Mouse (Mus musculus) right cerebral cortex, postnatal 10 days (tissue): Measurements from ENCODE around the gene Mgea5.
A peak's percentile ranks its signal among the peaks of the same experiment; 100 is the strongest.

ENCODE experiments used
- DNase-seq, 2 experiments: peaks; one replicate each; pipeline ENCODE4 v3.0.0; 2021; ENCODE audit warnings: low spot score in 2 of 2

The Mgea5 gene

GRCm38 (mm10) chr19:45748691-45749242, 34.9 kb downstream of the Mgea5 start:
- peak in 1 of 2 experiments; percentile 31 for DNase-seq

GRCm38 (mm10) chr19:45748206-45748605, 35.4 kb downstream of the Mgea5 start:
- DNase-seq = no peak

GRCm38 (mm10) chr19:45747028-45747867, 36.4 kb downstream of the Mgea5 start:
- peak; percentile 90 to 91 for DNase-seq

DNA sequence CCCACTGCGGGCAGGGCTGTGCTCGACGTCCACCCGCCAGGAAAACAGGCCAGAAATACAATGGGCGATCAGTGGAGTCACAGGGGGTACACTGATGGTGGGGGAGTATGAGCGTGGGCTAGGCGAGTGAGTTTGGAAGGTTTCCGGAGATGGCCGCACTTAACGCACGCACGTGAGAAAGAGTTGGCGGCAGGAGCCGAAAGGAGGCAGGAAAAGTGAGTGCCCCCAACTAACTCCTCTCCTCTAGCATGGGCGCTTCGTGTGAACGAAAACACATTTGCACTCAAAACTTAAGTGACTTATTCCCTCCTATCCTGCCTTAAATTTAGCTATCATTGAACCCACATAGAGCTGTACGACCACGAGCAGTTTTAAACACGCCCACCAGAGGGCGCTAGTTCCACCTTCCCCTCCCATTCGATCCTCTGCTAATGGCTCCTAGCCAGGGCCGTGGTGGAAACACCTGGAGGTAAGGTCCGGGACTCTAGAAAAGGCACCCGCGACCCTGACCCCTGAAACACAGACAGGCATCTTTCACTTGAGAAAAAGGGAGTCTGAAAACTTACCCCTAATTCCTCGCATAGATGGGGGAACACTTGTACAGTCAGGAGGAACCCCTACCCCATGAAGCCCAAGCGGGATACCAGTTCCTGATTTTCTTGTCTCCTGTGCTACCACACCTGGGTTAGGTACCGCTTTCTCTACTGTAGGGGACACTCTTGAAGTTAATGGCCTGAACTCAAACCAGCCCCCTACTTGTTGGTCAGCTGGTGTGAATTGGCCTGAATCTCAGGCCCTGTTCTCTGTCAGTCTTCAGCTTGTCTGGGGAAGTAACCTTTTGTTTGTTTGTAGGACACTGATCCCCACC, 37.2 kb downstream of the Mgea5 start:
- DNase-seq = peak; percentile 76 to 80

- DNase-seq = no peak
These were observed 38.1 kb downstream of the Mgea5 start for GRCm38 (mm10) chr19:45745344-45746152.

GRCm38 (mm10) chr19:45743619-45744018, 40.0 kb downstream of the Mgea5 start:
- no peak for DNase-seq

- no peak for DNase-seq
These were observed 40.6 kb downstream of the Mgea5 start for GRCm38 (mm10) chr19:45742984-45743575.

GRCm38 (mm10) chr19:45742218-45742983, 41.2 kb downstream of the Mgea5 start, which contains the start of gene Fgf8:
Gene Fgf8, minus strand, starts transcription at chr19:45742915.
- DNase-seq = no peak

- no peak for DNase-seq
These were observed 42.0 kb downstream of the Mgea5 start for GRCm38 (mm10) chr19:45741431-45742217.

GRCm38 (mm10) chr19:45740817-45741216, 42.8 kb downstream of the Mgea5 start:
- no peak for DNase-seq

GRCm38 (mm10) chr19:45740233-45740632, 43.4 kb downstream of the Mgea5 start:
- no peak for DNase-seq

GRCm38 (mm10) chr19:45738521-45738920, 45.1 kb downstream of the Mgea5 start:
- DNase-seq = no peak

DNA sequence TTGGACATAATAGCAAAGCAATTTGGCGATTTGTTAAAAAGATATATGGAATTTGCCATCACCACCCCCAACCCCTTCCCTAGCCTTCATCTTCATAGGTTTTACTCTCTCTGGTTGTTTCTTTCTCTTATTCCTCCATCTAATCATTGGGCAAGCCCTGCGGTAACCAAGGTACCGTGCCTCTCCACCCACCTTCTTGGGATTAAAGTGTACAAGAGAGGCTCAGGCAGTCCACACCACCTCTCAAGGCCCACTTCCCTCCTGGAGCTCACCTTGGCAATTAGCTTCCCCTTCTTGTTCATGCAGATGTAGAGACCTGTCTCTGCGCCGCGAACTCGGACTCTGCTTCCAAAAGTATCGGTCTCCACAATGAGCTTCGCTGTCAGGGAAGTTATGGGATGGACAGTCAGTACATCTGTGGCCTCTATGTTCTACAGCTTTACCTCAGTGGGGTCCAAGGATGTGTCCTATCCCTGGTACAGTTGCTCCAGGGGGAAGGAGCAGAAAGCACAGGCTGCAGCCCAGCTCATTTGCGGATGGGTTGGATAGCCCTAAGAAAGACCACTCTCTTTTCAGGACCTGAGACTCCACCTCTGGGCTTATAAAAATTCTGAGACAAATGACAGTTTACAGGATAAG, 45.7 kb downstream of the Mgea5 start:
- no peak for DNase-seq

- no peak for DNase-seq
These were observed 46.3 kb downstream of the Mgea5 start for GRCm38 (mm10) chr19:45737208-45737845.

- peak in 1 of 2 experiments; percentile 46 for DNase-seq
These were observed 46.8 kb downstream of the Mgea5 start for GRCm38 (mm10) chr19:45736855-45737207.

GRCm38 (mm10) chr19:45736241-45736640, 47.4 kb downstream of the Mgea5 start:
- DNase-seq = no peak

DNA sequence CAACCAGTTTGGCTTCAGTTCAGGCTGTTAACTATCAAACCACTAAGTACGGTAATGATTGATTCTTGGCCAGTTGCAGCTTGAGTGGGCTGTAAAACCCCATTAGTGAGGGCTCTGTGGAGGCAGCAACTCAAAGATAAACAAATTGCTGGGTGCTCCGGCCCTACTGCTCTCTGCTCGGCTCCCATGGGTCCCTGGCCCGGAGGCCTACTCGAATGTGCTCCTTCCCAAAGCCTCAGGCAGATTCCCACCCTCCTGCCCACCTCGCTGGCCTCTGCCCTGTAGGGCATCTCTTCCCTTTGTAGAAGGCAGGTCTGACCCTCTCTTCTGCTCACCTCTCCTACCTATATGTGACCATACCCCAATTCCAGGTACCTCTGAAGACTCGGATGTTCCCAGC, 48.9 kb downstream of the Mgea5 start:
- no peak for DNase-seq

DNA sequence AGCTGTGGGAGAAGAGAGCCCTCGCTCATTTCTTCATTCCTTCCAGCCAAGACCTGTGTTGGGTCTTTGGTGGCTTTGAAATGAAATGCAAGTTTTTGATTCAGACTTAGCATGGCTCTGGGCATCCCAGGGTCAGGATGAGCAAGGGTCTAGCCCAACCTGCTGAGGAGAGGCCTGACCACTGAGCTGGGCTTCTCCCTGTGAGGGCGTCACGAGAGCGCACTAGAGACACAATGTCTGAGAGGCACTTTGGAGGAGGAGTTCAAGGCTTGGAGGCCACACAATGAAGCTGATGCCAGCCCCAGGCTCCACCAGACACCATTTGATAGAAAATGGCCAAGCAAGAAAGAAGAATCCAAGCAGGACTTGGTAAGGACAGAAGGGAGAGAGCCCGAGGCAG, 49.4 kb downstream of the Mgea5 start:
- no peak for DNase-seq

DNA sequence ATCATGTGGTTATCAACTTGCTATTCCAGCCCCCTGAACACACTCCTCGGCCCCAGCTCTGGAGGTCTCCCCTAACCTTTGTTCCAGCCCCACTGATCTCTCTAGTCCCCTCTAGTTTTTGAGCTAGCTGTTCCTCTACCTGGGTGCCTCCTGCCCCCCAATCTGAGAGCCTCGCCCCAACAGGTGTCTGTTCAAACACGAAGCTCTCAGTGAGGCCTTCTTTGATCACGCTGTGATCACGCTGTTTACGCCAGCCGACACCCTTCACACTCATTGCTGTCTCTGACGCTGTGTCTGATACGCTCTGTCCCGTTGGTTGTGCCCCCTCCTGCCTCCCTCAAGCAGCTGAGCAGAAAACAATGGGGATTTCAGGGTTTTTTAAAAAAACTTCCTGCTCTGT, 50.1 kb downstream of the Mgea5 start:
- no peak for DNase-seq
